11 mouse cellular contexts compared by ENCODE assay signal in genomic region chr13:6636976-6637375, GRCm38 (mm10). TPM values are rescaled to one million over a fixed set of nuclear protein-coding genes. Genes with fewer than 3 reads are reported as not detected.
A peak's percentile ranks its signal among the peaks of the same experiment; 100 is the strongest.
DNase-seq lines count a peak whose midpoint lies in the region; ATAC-seq and TF ChIP-seq lines count a peak whose summit lies in the region.
"Had no signal": no experiment of that assay in that cellular context is flagged by ENCODE, and none has a peak within 500 bp of the region (broad histone marks: within the 10 kb centered on the region; RNA-seq: fewer than 3 reads in every experiment).

No protein-coding gene starts in this region.

- no peak for ATAC-seq in heart, postnatal 0 days (ENCODE audit: insufficient read depth, low read depth)
- ATAC-seq: activated CD4-positive, CD25-positive, alpha-beta regulatory T cell, adult 4 months had no signal

- H3K79me2 ChIP-seq in myocyte (ENCODE audit: control insufficient read depth, insufficient read depth): no peaks in the 10 kb centered on the region

- no peak for DNase-seq in heart, postnatal 0 days (ENCODE audit: low spot score)
- DNase-seq in heart, postnatal 25 days (ENCODE audit: low spot score): no peak
- DNase-seq in embryo, embryonic 11 days: no peak
- DNase-seq in cerebellum, adult 9-10 months: no peak
- DNase-seq: gastrocnemius, postnatal 25 days; thymus, postnatal 36 days had no signal

- TF ChIP-seq CTCF in heart, postnatal 0 days (IDR thresholded peaks at IDR 0.05; ENCODE audit: low read depth): no peak
- no peak for TF ChIP-seq CTCF in E14TG2a.4 (conservative IDR thresholded peaks at IDR 0.05; ENCODE audit: low read length)

- H3K27ac ChIP-seq in heart, postnatal 0 days (ENCODE audit: low read depth): peak overlapping the region; percentile 48
- H3K27ac ChIP-seq in brown adipose tissue, adult 24 weeks (replicated peaks; ENCODE audit: low read depth, low read length): peak overlapping the region; percentile 0; the same call in 1 of the 2 replicates
- H3K27ac ChIP-seq: limb, embryonic 12.5 days had no signal

- no peaks in the 10 kb centered on the region; the same call in 1 of the 2 replicates for H3K36me3 ChIP-seq in heart, postnatal 0 days (replicated peaks; ENCODE audit: control insufficient read depth, insufficient read depth, low read length)
- H3K36me3 ChIP-seq in E14TG2a.4 (ENCODE audit: insufficient read depth, low read length) (peaks cover 100% of the 10 kb centered on the region), myocyte (ENCODE audit: control insufficient read depth, insufficient read depth) (peaks cover 3% of the 10 kb centered on the region)
- H3K36me3 ChIP-seq: limb, embryonic 12.5 days had no signal

- no peak overlapping the region for H3K4me2 ChIP-seq in heart, postnatal 0 days (ENCODE audit: low read depth, low read length)
- peak overlapping the region; percentile 53 for H3K4me2 ChIP-seq in myocyte (ENCODE audit: low read depth)
- H3K4me2 ChIP-seq: limb, embryonic 12.5 days had no signal

- no peak for TF ChIP-seq EP300 in heart, postnatal 0 days (IDR thresholded peaks at IDR 0.05; ENCODE audit: low read depth)

- no peak overlapping the region for H3K9ac ChIP-seq in heart, postnatal 0 days (replicated peaks; ENCODE audit: low read depth, low read length)
- H3K9ac ChIP-seq: limb, embryonic 12.5 days had no signal

- H3K4me1 ChIP-seq in heart, postnatal 0 days (ENCODE audit: control insufficient read depth, insufficient read depth): peaks cover 43% of the 10 kb centered on the region
- peaks cover 84% of the 10 kb centered on the region for H3K4me1 ChIP-seq in E14TG2a.4 (replicated peaks; ENCODE audit: low read depth, low read length)
- peaks cover 25% of the 10 kb centered on the region for H3K4me1 ChIP-seq in brown adipose tissue, adult 24 weeks (ENCODE audit: control insufficient read depth, insufficient read depth, insufficient read length, low read length)

- H3K4me3 ChIP-seq in heart, postnatal 0 days (ENCODE audit: low read depth, low read length): no peak overlapping the region
- H3K4me3 ChIP-seq in E14TG2a.4 (replicated peaks; ENCODE audit: low read length): 0 out of 2 replicates have a peak overlapping the region, but pooled peaks have one; percentile 37
- H3K4me3 ChIP-seq in brown adipose tissue, adult 24 weeks (ENCODE audit: insufficient read depth, low read depth, low read length): no peak overlapping the region
- no peak overlapping the region for H3K4me3 ChIP-seq in myocyte
- H3K4me3 ChIP-seq: limb, embryonic 12.5 days had no signal

- H3ac ChIP-seq in myocyte (ENCODE audit: control insufficient read depth, insufficient read length): no peak overlapping the region

- H3K27me3 ChIP-seq in heart, postnatal 0 days (ENCODE audit: control insufficient read depth, insufficient read depth, low read length): no peaks in the 10 kb centered on the region
- H3K27me3 ChIP-seq in E14TG2a.4 (ENCODE audit: insufficient read depth, low read length) (no peaks in the 10 kb centered on the region), myocyte (ENCODE audit: control insufficient read depth, insufficient read depth, insufficient read length) (no peaks in the 10 kb centered on the region)
- H3K27me3 ChIP-seq: limb, embryonic 12.5 days had no signal

- no peaks in the 10 kb centered on the region for H3K9me3 ChIP-seq in heart, postnatal 0 days (replicated peaks; ENCODE audit: control insufficient read depth, low read length)
- H3K9me3 ChIP-seq in E14TG2a.4 (ENCODE audit: low read length): peaks cover 44% of the 10 kb centered on the region
- H3K9me3 ChIP-seq: limb, embryonic 12.5 days had no signal

- no peak for TF ChIP-seq POLR2A in myocyte (IDR thresholded peaks at IDR 0.05; ENCODE audit: insufficient read length, low read depth)

- intact Hi-C loops in heart, postnatal 25 days (cut with DNase I): loop anchor here (5.0 kb wide), 1 partner anchor 50 kb away; no protein-coding TSS in a partner anchor

- whole genome bisulfite sequencing in heart, postnatal 0 days: 62% methylated on average over 4 of the region's 4 CpGs

TF ChIP-seq in myocyte, 11 proteins besides CTCF, POLR2A, EP300 and RAD21:
- TF ChIP-seq MYOD1 (IDR thresholded peaks at IDR 0.05; ENCODE audit: control insufficient read depth in 1 of 3, insufficient read length in 2 of 3, low read depth in 2 of 3) (no peak), SRF (IDR thresholded peaks at IDR 0.05; ENCODE audit: control insufficient read depth, insufficient read length, low read depth) (no peak), TCF12 (IDR thresholded peaks at IDR 0.05; ENCODE audit: insufficient read depth, poor library complexity, severe bottlenecking) (no peak), TCF3 (IDR thresholded peaks at IDR 0.05; ENCODE audit: insufficient read length, low read depth) (no peak), POLR2AphosphoS2 (IDR thresholded peaks at IDR 0.05; ENCODE audit: insufficient read length, low read depth) (no peak), USF1 (IDR thresholded peaks at IDR 0.05; ENCODE audit: low read depth) (no peak)

RNA-seq across cellular contexts. Expression of gene Pfkp, which starts 11.6 kb away (rescaled TPM):
- total RNA-seq in heart, postnatal 0 days (2014; rRNA removed; ENCODE audit: low replicate concordance): 149 and 162 TPM in 2 replicates
- 77.3 and 82.9 TPM in 2 replicates for polyA plus RNA-seq in heart, postnatal 0 days (2015; fragmentation: Nextera tagmentation; extraction: Ambion mirVana)
- 10 to 100 TPM; 64.5 to 69.1 TPM for total RNA-seq in heart, postnatal 25 days (2021)
- polyA plus RNA-seq in brown adipose tissue, adult 24 weeks (2012; ENCODE audit: insufficient read depth, insufficient read length, missing spikeins): 135 and 146 TPM in 2 replicates
- 74.9 TPM for polyA plus RNA-seq in myocyte (2012; fragmentation: generic; extraction: Trizol)
